Mouse (Mus musculus) limb, embryonic 15.5 days (tissue): ENCODE results near the gene Ssh2. TPM values are rescaled to one million over a fixed set of nuclear protein-coding genes. Genes with fewer than 3 reads are reported as not detected.

ENCODE experiments used
- ATAC-seq: fragments of 200-750 bp; cut with Nextera tagmentation; 2 replicates; pipeline ENCODE4 v1.8.0; 2017; ENCODE audit warnings: low read depth, moderate TSS enrichment; ENCODE audit not compliant: insufficient number of reproducible peaks, low FRiP score, low TSS enrichment
- H3K27ac ChIP-seq: fragments of 300-500 bp; sonication (generic); 2 replicates; pipeline ENCODE4 v1.5.1; 2015; ENCODE audit warnings: moderate library complexity, mild to moderate bottlenecking, inconsistent platforms
- H3K27me3 ChIP-seq: fragments of 300-500 bp; sonication (generic); 2 replicates; pipeline ENCODE4 v1.6.1; 2015; ENCODE audit warnings: inconsistent platforms
- H3K36me3 ChIP-seq: fragments of 300-500 bp; sonication (generic); 2 replicates; pipeline ENCODE4 v1.6.1; 2015; ENCODE audit warnings: inconsistent platforms
- H3K4me1 ChIP-seq: fragments of 300-500 bp; sonication (generic); 2 replicates; pipeline ENCODE4 v1.6.1; 2015; ENCODE audit warnings: inconsistent platforms
- H3K4me2 ChIP-seq: fragments of 300-500 bp; sonication (generic); 2 replicates; pipeline ENCODE4 v1.6.1; 2015; ENCODE audit warnings: mild to moderate bottlenecking, inconsistent platforms
- H3K4me3 ChIP-seq: fragments of 300-500 bp; sonication (generic); 2 replicates; pipeline ENCODE4 v1.5.1; 2015; ENCODE audit warnings: mild to moderate bottlenecking, inconsistent platforms
- H3K9ac ChIP-seq: fragments of 300-500 bp; sonication (generic); 2 replicates; pipeline ENCODE4 v1.6.1; 2015; ENCODE audit warnings: inconsistent platforms
- H3K9me3 ChIP-seq: fragments of 300-500 bp; sonication (generic); 2 replicates; pipeline ENCODE4 v1.6.1; 2016; ENCODE audit warnings: inconsistent platforms
- WGBS: fragments of 180-500 bp; shearing (Covaris S2); methylation state at CpG from one replicate; pipeline ENCODE4 v1.1.7; 2015; 5-methylcytosine and 5-hydroxymethylcytosine counted together
- polyA plus RNA-seq: library from polyadenylated mRNA; unstranded; fragments of >200 nt; fragmentation: Nextera tagmentation; extraction: Ambion mirVana; gene quantifications from 2 replicates; pipeline ENCODE4 v1.2.1, GENCODE M21; 2015

Ssh2 gene
- polyA plus RNA-seq, 1 experiment from 2014 or later, result 7.9 TPM

GRCm38 (mm10) chr11:77508068-77509021 is 292.3 kb downstream of the Ssh2 start:
- no peaks in the 10 kb centered on the region for H3K9me3 ChIP-seq
- H3K9ac ChIP-seq, result peak overlapping the region; percentile 39; the same call in 1 of the 2 replicates
- peaks cover 40% of the 10 kb centered on the region for H3K4me1 ChIP-seq
- H3K36me3 ChIP-seq, result peaks cover 53% of the 10 kb centered on the region
- peak; percentile 58; the same call in 1 of the 2 replicates for ATAC-seq
- H3K27me3 ChIP-seq, result no peaks in the 10 kb centered on the region
- peak overlapping the region; percentile 71 for H3K27ac ChIP-seq
- 16% methylated on average over 49 of the region's 49 CpGs for WGBS
- peak overlapping the region; percentile 41 for H3K4me3 ChIP-seq
- peak overlapping the region; percentile 71 for H3K4me2 ChIP-seq

Other genes with a start within 250 kb of the Ssh2 start
- gene Slc6a4, start 217.7 kb upstream of the Ssh2 start, polyA plus RNA-seq, result 3.5 and 4.0 TPM in 2 replicates
- 76.7 and 85.9 TPM in 2 replicates for gene Nsrp1, start 137.9 kb upstream of the Ssh2 start, polyA plus RNA-seq
- gene Efcab5, start 27.3 kb upstream of the Ssh2 start, polyA plus RNA-seq, result 0.53 and 0.86 TPM in 2 replicates
- gene Coro6, start 246.1 kb downstream of the Ssh2 start, polyA plus RNA-seq, result 2.2 and 8.0 TPM in 2 replicates